Comparison of ENCODE assay signal across 11 mouse cellular contexts in genomic region chr10:86203915-86204314, GRCm38 (mm10).
A peak's percentile ranks its signal among the peaks of the same experiment; 100 is the strongest.
DNase-seq lines count a peak whose midpoint lies in the region; ATAC-seq lines count a peak whose summit lies in the region.
"Had no signal": no experiment of that assay in that cellular context is flagged by ENCODE, and none has a peak within 500 bp of the region (broad histone marks: within the 10 kb centered on the region; RNA-seq: fewer than 3 reads in every experiment).

No protein-coding gene starts in this region.

- no peak for ATAC-seq in kidney, embryonic 15.5 days (replicated peaks; ENCODE audit: low FRiP score)
- ATAC-seq: forebrain, postnatal 0 days had no signal

- no peak overlapping the region for H3K4me3 ChIP-seq in kidney, embryonic 15.5 days (replicated peaks)
- H3K4me3 ChIP-seq: limb, embryonic 15.5 days had no signal

- H3K36me3 ChIP-seq in kidney, embryonic 15.5 days: no peaks in the 10 kb centered on the region
- H3K36me3 ChIP-seq: limb, embryonic 15.5 days had no signal

- no peak overlapping the region for H3K4me2 ChIP-seq in kidney, embryonic 15.5 days
- H3K4me2 ChIP-seq: limb, embryonic 15.5 days; midbrain, embryonic 11.5 days had no signal

- H3K27ac ChIP-seq in kidney, embryonic 15.5 days: no peak overlapping the region
- H3K27ac ChIP-seq: limb, embryonic 15.5 days had no signal

- peak; percentile 67 for DNase-seq in kidney, adult 11 months
- peak; percentile 50 to 63 for DNase-seq in adrenal gland, postnatal 36 days
- peak; percentile 60 for DNase-seq in gastrocnemius, postnatal 10 days
- peak; percentile 70 to 81 for DNase-seq in kidney, postnatal 25 days
- DNase-seq in liver: no peak
- DNase-seq in right cerebral cortex, postnatal 36 days (ENCODE audit: low spot score in 2 of 2): no peak
- no peak for DNase-seq in B cell, adult 2 months
- DNase-seq: forebrain, postnatal 0 days had no signal

- H3K9me3 ChIP-seq in kidney, embryonic 15.5 days (replicated peaks): no peaks in the 10 kb centered on the region
- H3K9me3 ChIP-seq: limb, embryonic 15.5 days had no signal

- no peaks in the 10 kb centered on the region for H3K27me3 ChIP-seq in kidney, embryonic 15.5 days
- H3K27me3 ChIP-seq: limb, embryonic 15.5 days had no signal

- H3K9ac ChIP-seq in kidney, embryonic 15.5 days: no peak overlapping the region
- H3K9ac ChIP-seq: forebrain, postnatal 0 days; limb, embryonic 15.5 days had no signal

- H3K4me1 ChIP-seq in kidney, embryonic 15.5 days: no peaks in the 10 kb centered on the region

Comparison
In these comparisons a context has a peak if more than half of its experiments do, and no peak if none do; other contexts are left out.
1. DNase-seq: peak in kidney, adult 11 months (single experiment), adrenal gland, postnatal 36 days (2 of 2), gastrocnemius, postnatal 10 days (single experiment) and kidney, postnatal 25 days (2 of 2); none in liver (single experiment), right cerebral cortex, postnatal 36 days (0 of 2) and B cell, adult 2 months (0 of 2).